Mouse (Mus musculus) lung, embryonic 14.5 days (tissue): ENCODE data around the gene Fam161a. TPM values are rescaled to one million over a fixed set of nuclear protein-coding genes. Genes with fewer than 3 reads are reported as not detected.

Experiments
- ATAC-seq: fragments of 200-750 bp; cut with Nextera tagmentation; 2 replicates; pipeline ENCODE4 v1.8.0; 2017; ENCODE audit warnings: mild to moderate bottlenecking, moderate TSS enrichment, moderate library complexity; ENCODE audit not compliant: insufficient read depth
- DNase-seq: peaks from one replicate; pipeline ENCODE4 v3.0.0-alpha.2; 2015
- H3K27ac ChIP-seq: fragments of 300-500 bp; sonication (generic); 2 replicates; pipeline ENCODE4 v1.5.1; 2014; ENCODE audit warnings: low read depth, mild to moderate bottlenecking, moderate library complexity
- H3K27me3 ChIP-seq: fragments of 300-500 bp; sonication (generic); 2 replicates; pipeline ENCODE4 v1.6.1; 2014; ENCODE audit warnings: low read length, control low read depth; ENCODE audit not compliant: insufficient read depth
- H3K36me3 ChIP-seq: fragments of 300-500 bp; sonication (generic); 2 replicates; pipeline ENCODE4 v1.6.1; 2014; ENCODE audit warnings: control low read depth; ENCODE audit not compliant: insufficient read depth
- H3K4me1 ChIP-seq: fragments of 300-500 bp; sonication (generic); 2 replicates; pipeline ENCODE4 v1.6.1; 2014; ENCODE audit warnings: antibody characterized with exemption, control low read depth; ENCODE audit not compliant: insufficient read depth
- H3K4me2 ChIP-seq: fragments of 300-500 bp; sonication (generic); 2 replicates; pipeline ENCODE4 v1.6.1; 2014; ENCODE audit warnings: mild to moderate bottlenecking
- H3K4me3 ChIP-seq: fragments of 300-500 bp; sonication (generic); 2 replicates; pipeline ENCODE4 v1.5.1; 2014; ENCODE audit warnings: low read depth, low read length
- H3K9ac ChIP-seq: fragments of 300-500 bp; sonication (generic); 2 replicates; pipeline ENCODE4 v1.6.1; 2014
- H3K9me3 ChIP-seq: fragments of 300-500 bp; sonication (generic); 2 replicates; pipeline ENCODE4 v1.6.1; 2016; ENCODE audit warnings: low read depth, low read length, control low read depth
- CTCF ChIP-seq: IDR thresholded peaks from 2 replicates; pipeline ENCODE4 v1.5.1; 2016; ENCODE audit warnings: antibody characterized with exemption, low read depth
- WGBS: fragments of 180-500 bp; shearing (Covaris S2); extraction: QIAGEN DNeasy Blood & Tissue Kit; methylation state at CpG from one replicate; pipeline ENCODE4 v1.1.7; 2014; 5-methylcytosine and 5-hydroxymethylcytosine counted together
- polyA plus RNA-seq: library from polyadenylated mRNA; unstranded; fragments of >200 nt; fragmentation: Nextera tagmentation; extraction: Ambion mirVana; gene quantifications from 2 replicates; pipeline ENCODE4 v1.2.1, GENCODE M21; 2014

Gene Fam161a
- 3.8 and 4.0 TPM in 2 replicates for polyA plus RNA-seq

DNA sequence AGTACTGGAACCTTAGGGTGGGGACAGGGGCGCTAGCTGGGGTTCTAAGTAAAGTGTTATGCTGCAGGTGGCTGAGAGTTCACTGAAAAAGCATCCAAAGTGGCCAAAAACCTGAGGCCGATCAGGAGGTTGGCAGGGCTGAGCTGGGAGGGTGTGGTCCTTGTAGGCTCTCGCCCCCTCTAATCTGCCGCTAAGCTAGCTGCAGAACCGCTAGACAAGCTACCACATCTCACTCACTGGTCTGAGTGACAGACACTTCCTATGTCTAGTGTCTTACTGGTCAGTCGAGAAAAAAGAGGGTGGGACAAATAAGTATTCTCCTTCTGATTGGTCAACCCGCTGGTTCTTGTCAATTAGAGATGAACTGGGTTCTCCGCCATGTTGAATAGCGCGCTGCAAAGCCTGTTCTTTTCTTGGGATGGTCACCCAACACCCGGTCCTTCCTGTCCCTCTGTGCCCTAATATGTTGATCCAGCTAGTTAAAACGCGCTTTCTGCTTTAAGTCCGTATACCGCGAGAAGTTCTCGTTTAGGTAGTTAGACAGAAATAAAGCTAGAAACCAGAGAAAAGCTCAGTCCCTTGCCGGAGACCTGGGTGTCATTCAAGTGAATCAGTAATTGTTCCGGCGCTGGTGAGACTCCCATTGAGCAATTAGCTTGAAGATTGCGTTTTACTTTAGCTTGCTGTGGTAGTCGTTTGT is at the start of gene Fam161a:
TSS of gene Fam161a (plus strand) at position 51 of the 700 bp plus-strand sequence.
- Histone ChIP-seq H3K9ac (peak within 1 kb of the TSS; percentile 64), H3K4me2 (peak within 1 kb of the TSS; percentile 86), H3K4me1 (no peaks in the 10 kb centered on the region), H3K27me3 (no peaks in the 10 kb centered on the region), H3K27ac (peak within 1 kb of the TSS; percentile 90), H3K36me3 (peaks cover 24% of the 10 kb centered on the region), H3K4me3 (peak within 1 kb of the TSS; percentile 50), H3K9me3 (no peaks in the 10 kb centered on the region)
- WGBS = 2% methylated on average over 22 of the region's 22 CpGs
- peak; percentile 94 for DNase-seq
- peak; percentile 94 for ATAC-seq
- TF ChIP-seq CTCF = no peak

DNA sequence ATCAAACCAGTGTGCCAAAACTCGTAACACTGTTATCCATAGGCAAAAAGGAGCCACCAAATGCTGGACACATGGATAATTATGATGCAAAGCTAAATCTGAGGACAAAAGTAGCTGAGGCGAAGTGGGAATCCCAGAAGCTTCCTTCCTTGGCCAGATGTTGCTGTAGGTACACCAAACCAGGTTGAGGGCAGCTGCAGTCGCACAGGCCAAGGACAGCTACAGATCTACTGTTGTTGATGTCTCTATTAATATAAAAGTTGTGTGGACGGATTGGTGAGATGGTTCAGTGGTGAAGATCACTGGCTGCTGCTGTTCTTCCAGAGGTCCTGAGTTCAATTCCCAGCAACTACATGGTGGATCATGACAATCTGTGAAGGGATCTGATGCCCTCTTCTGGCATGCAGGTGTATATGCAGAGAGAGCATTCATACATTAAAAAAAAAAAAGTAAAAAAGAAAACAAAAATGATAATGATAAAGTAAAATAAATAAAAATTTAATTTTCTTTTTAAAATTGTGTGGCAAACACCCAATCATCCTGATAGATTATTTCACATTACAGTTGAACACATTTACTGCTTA is 49.4 kb upstream of the Fam161a start:
- no peak overlapping the region for H3K4me3 ChIP-seq
- H3K9ac ChIP-seq = no peak overlapping the region
- H3K27ac ChIP-seq = no peak overlapping the region
- ATAC-seq (no peak), DNase-seq (no peak)
- peaks cover 13% of the 10 kb centered on the region; the same call in 1 of the 2 replicates for H3K36me3 ChIP-seq
- peak; percentile 58 for TF ChIP-seq CTCF
- H3K9me3 ChIP-seq = no peaks in the 10 kb centered on the region
- H3K4me1 ChIP-seq = no peaks in the 10 kb centered on the region
- H3K27me3 ChIP-seq = no peaks in the 10 kb centered on the region
- 90% methylated on average over 4 of the region's 4 CpGs for WGBS
- no peak overlapping the region for H3K4me2 ChIP-seq

DNA sequence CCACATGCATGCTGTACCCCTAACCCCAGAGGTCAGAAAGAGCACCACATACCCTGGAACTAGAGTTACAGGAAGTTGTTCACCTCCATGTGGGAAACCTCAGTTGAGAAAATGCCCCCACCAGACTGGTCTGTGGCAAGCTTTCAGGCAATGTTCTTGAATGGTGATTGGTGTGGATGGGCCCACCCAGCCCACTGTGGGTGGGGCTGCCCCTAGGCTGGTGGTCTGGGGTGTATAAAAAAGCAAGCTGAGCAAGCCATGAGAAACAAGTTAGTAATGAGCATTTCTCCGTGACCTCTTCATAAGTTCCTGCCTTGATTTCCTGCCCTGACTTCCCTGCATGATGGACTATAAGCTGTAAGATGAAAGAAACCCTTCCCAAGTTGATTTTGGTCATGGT is 45.2 kb upstream of the Fam161a start:
- peaks cover 4% of the 10 kb centered on the region; the same call in 1 of the 2 replicates for H3K36me3 ChIP-seq
- no peak overlapping the region for H3K9ac ChIP-seq
- no peak for DNase-seq
- no peaks in the 10 kb centered on the region for H3K27me3 ChIP-seq
- no peak for ATAC-seq
- no peaks in the 10 kb centered on the region for H3K4me1 ChIP-seq
- no peak overlapping the region for H3K27ac ChIP-seq
- no peaks in the 10 kb centered on the region for H3K9me3 ChIP-seq
- no peak overlapping the region for H3K4me3 ChIP-seq
- no peak for TF ChIP-seq CTCF
- 87% methylated on average over 1 of the region's 1 CpGs for WGBS
- no peak overlapping the region for H3K4me2 ChIP-seq

DNA sequence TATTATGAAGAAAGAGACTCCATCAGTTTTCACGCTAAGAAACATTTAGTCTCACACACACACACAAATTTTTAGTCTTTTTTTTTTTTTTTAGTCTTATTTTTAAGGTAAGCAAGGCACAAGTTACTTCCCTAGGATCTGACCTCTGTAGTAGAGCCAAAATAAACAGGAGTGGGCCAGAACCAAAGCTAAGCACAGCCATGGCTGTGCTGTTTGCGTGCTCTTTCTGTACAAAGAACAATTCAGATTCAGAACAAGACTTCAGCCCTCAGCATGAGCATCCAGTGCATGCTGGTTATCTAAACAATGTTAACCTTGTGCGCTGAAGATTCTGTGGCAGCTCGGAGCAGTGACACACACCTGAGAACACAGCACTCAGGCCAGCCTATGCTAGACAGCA is 42.9 kb upstream of the Fam161a start:
- TF ChIP-seq CTCF = no peak
- H3K27ac ChIP-seq = no peak overlapping the region
- no peak overlapping the region for H3K4me3 ChIP-seq
- no peak overlapping the region for H3K9ac ChIP-seq
- WGBS = 67% methylated on average over 4 of the region's 4 CpGs
- no peak for DNase-seq
- no peak overlapping the region for H3K4me2 ChIP-seq
- no peak for ATAC-seq
- H3K36me3 ChIP-seq = peaks cover 4% of the 10 kb centered on the region; the same call in 1 of the 2 replicates
- no peaks in the 10 kb centered on the region for H3K4me1 ChIP-seq
- H3K27me3 ChIP-seq = no peaks in the 10 kb centered on the region
- no peaks in the 10 kb centered on the region for H3K9me3 ChIP-seq

DNA sequence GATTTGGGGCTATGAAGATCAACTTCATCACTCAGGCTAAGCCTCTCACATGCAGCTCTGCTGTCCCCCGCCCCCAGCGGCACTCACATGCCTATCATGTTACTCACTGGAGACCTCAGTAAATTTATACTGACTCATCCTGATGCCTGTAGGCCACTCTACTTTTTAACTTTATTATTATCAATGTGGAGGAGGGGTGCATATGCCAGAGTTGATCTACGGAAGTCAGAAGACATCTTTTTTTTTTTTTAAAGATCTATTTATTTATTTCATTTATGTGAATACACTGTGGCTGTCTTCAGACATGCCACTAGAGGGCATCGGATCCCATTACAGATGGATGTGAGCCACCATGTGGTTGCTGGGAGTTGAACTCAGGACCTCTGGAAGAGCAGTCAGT is 41.8 kb upstream of the Fam161a start:
- no peak for ATAC-seq
- Histone ChIP-seq H3K4me2 (no peak overlapping the region), H3K4me3 (no peak overlapping the region), H3K36me3 (peaks cover 4% of the 10 kb centered on the region; the same call in 1 of the 2 replicates), H3K27me3 (no peaks in the 10 kb centered on the region), H3K9me3 (0 out of 2 replicates have a peak, but pooled peaks cover 2% of the 10 kb centered on the region), H3K4me1 (no peaks in the 10 kb centered on the region), H3K27ac (no peak overlapping the region), H3K9ac (no peak overlapping the region)
- TF ChIP-seq CTCF = peak; percentile 37
- WGBS = 77% methylated on average over 4 of the region's 4 CpGs
- no peak for DNase-seq

DNA sequence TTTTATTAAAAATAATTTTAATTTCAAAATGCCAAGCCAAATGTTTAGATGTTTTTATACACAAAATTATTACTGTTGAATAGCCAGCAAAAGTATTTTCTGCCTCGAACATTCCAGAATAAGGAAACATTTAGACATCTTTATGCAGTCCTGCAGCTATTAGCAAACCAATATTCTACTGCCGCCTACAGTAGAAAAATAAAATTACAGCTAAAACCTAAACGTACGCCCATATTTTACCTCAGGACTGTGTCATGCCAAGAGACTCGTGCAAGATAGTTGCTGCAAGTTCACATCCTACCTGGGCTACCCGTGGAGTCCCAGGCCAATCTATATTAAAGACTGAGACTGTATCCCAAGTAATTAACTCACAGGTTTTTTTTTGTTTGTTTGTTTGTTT is 37.8 kb upstream of the Fam161a start:
- H3K4me2 ChIP-seq = no peak overlapping the region
- peaks cover 10% of the 10 kb centered on the region; the same call in 1 of the 2 replicates for H3K36me3 ChIP-seq
- no peaks in the 10 kb centered on the region for H3K4me1 ChIP-seq
- peak; percentile 51 for TF ChIP-seq CTCF
- peaks cover 28% of the 10 kb centered on the region; the same call in 1 of the 2 replicates for H3K9me3 ChIP-seq
- ATAC-seq (no peak), DNase-seq (peak; percentile 74)
- no peak overlapping the region for H3K9ac ChIP-seq
- no peaks in the 10 kb centered on the region for H3K27me3 ChIP-seq
- no peak overlapping the region for H3K4me3 ChIP-seq
- no peak overlapping the region for H3K27ac ChIP-seq
- WGBS = 50% methylated on average over 6 of the region's 6 CpGs

DNA sequence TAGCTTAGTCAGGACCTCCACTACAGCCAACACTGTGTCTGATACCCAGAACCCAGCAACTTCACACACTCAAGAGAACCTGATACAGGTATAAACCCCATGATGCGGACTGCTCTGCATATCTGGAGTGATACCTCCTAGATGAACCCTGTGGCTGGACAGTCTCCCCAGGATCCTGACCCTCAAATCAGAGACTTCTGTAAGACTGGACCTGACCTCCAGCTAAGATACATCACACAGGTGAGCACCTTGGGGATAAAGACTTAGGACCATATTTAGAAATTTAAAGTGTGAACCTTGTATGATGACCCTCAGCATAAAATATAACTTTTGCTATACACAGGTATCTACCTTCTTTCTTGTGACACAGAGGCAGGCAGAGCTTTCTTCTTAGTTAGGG is 36.8 kb upstream of the Fam161a start:
- ATAC-seq (no peak), DNase-seq (no peak)
- no peak overlapping the region for H3K9ac ChIP-seq
- no peak overlapping the region for H3K27ac ChIP-seq
- H3K9me3 ChIP-seq = peaks cover 28% of the 10 kb centered on the region; the same call in 1 of the 2 replicates
- no peak overlapping the region for H3K4me3 ChIP-seq
- H3K27me3 ChIP-seq = no peaks in the 10 kb centered on the region
- no peak overlapping the region for H3K4me2 ChIP-seq
- WGBS = 89% methylated on average over 1 of the region's 1 CpGs
- peaks cover 12% of the 10 kb centered on the region; the same call in 1 of the 2 replicates for H3K36me3 ChIP-seq
- no peaks in the 10 kb centered on the region for H3K4me1 ChIP-seq
- no peak for TF ChIP-seq CTCF
